Mouse (Mus musculus): Measurements from ENCODE around the gene Eif4ebp2. TPM values are rescaled to one million over a fixed set of nuclear protein-coding genes. Genes with fewer than 3 reads are reported as not detected.

Eif4ebp2 gene
- polyA plus RNA-seq, 2 experiments, result 23.1 to 24.3 TPM

DNA sequence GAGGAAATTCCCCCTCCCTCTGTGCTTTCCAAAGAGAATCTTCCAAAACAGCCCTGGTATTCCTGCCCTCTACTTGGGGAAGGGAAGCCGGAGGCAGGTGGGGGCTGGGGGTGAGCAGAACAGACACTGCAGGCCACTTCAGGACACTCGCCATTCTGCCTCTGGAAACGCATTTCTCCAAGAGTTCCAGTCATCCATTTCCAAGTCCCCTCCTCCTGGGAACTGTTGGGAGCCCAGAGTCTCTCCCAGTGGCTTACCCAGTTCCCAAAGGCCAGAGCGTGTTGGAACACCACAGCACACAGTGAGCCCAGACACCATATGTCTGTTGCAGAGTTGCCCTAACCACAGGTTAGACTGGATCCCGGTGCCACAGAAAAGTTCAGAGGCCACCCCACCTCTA lies 73.8 kb downstream of the Eif4ebp2 start:
- Histone ChIP-seq H3K36me3 (replicated peaks; ENCODE audit: control insufficient read depth, insufficient read depth, low read depth) (no peaks in the 10 kb centered on the region), H3K9me3 (ENCODE audit: control insufficient read depth, low read length) (no peaks in the 10 kb centered on the region), H3K27me3 (ENCODE audit: control insufficient read depth, insufficient read depth, low read length) (peaks cover 32% of the 10 kb centered on the region), H3K4me2 (ENCODE audit: low read depth) (no peak overlapping the region), H3K27ac (no peak overlapping the region), H3K4me1 (replicated peaks; ENCODE audit: control insufficient read depth in 2 of 2, insufficient read depth in 2 of 2, low read length in 1 of 2) (peaks cover 0 to 24% of the 10 kb centered on the region in 2 experiments; a peak in 2 of 4 replicates), H3K4me3 (ENCODE audit: insufficient read depth in 1 of 2, low read depth in 2 of 2, low read length in 2 of 2) (no peak overlapping the region), H3K9ac (replicated peaks) (no peak overlapping the region)
- DNase-seq (ENCODE audit: low read depth in 3 of 3, low spot score in 3 of 3) (no peak), ATAC-seq (ENCODE audit: insufficient read depth) (no peak)
- TF ChIP-seq EP300 (IDR thresholded peaks at IDR 0.05; ENCODE audit: low read depth) (no peak), CTCF (IDR thresholded peaks at IDR 0.05; ENCODE audit: low read depth) (no peak)
- 70% methylated on average over 5 of the region's 5 CpGs for WGBS (ENCODE audit: insufficient replicate concordance)

Other genes with a start within 250 kb of the Eif4ebp2 start
- gene Adamts14, start 179.2 kb downstream of the Eif4ebp2 start, polyA plus RNA-seq (2012; rRNA removed), result 0.21 and 0.23 TPM in 2 replicates
- gene Adamts14, start 179.2 kb downstream of the Eif4ebp2 start, polyA plus RNA-seq (2014; fragmentation: Nextera tagmentation; extraction: Ambion mirVana), result 0.08 and 0.13 TPM in 2 replicates
- gene Prf1, start 154.8 kb downstream of the Eif4ebp2 start, polyA plus RNA-seq (2012; rRNA removed), result 0.02 TPM in 2 replicates
- not detected in 2 replicates for gene Prf1, start 154.8 kb downstream of the Eif4ebp2 start, polyA plus RNA-seq (2014; fragmentation: Nextera tagmentation; extraction: Ambion mirVana)
- gene Pald1, start 69.1 kb downstream of the Eif4ebp2 start, polyA plus RNA-seq (2012; rRNA removed), result 3.5 and 4.4 TPM in 2 replicates
- gene Pald1, start 69.1 kb downstream of the Eif4ebp2 start, polyA plus RNA-seq (2014; fragmentation: Nextera tagmentation; extraction: Ambion mirVana), result 3.8 and 4.0 TPM in 2 replicates
- 0.58 and 0.64 TPM in 2 replicates for gene Nodal, start 34.7 kb downstream of the Eif4ebp2 start, polyA plus RNA-seq (2012; rRNA removed)
- 0.57 and 0.72 TPM in 2 replicates for gene Nodal, start 34.7 kb downstream of the Eif4ebp2 start, polyA plus RNA-seq (2014; fragmentation: Nextera tagmentation; extraction: Ambion mirVana)
- gene Lrrc20, start 23.1 kb upstream of the Eif4ebp2 start, polyA plus RNA-seq (2012; rRNA removed), result 6.2 and 6.4 TPM in 2 replicates
- gene Lrrc20, start 23.1 kb upstream of the Eif4ebp2 start, polyA plus RNA-seq (2014; fragmentation: Nextera tagmentation; extraction: Ambion mirVana), result 6.1 and 7.7 TPM in 2 replicates
- gene Npffr1, start 142.8 kb upstream of the Eif4ebp2 start, polyA plus RNA-seq (2012; rRNA removed), result 0.01 TPM in 1 of 2 replicates, not detected in the other
- gene Npffr1, start 142.8 kb upstream of the Eif4ebp2 start, polyA plus RNA-seq (2014; fragmentation: Nextera tagmentation; extraction: Ambion mirVana), result not detected in 2 replicates
- 28.2 and 51.8 TPM in 2 replicates for gene Ppa1, start 195.9 kb upstream of the Eif4ebp2 start, polyA plus RNA-seq (2012; rRNA removed)
- 96.8 and 98.1 TPM in 2 replicates for gene Ppa1, start 195.9 kb upstream of the Eif4ebp2 start, polyA plus RNA-seq (2014; fragmentation: Nextera tagmentation; extraction: Ambion mirVana)
- gene Sar1a, start 227.6 kb upstream of the Eif4ebp2 start, polyA plus RNA-seq (2012; rRNA removed), result 31.7 and 39.0 TPM in 2 replicates
- 78.7 and 80.1 TPM in 2 replicates for gene Sar1a, start 227.6 kb upstream of the Eif4ebp2 start, polyA plus RNA-seq (2014; fragmentation: Nextera tagmentation; extraction: Ambion mirVana)
- gene Tysnd1, start 242.9 kb upstream of the Eif4ebp2 start, polyA plus RNA-seq (2012; rRNA removed), result 16.2 and 20.9 TPM in 2 replicates
- gene Tysnd1, start 242.9 kb upstream of the Eif4ebp2 start, polyA plus RNA-seq (2014; fragmentation: Nextera tagmentation; extraction: Ambion mirVana), result 13.9 and 14.2 TPM in 2 replicates